Mouse (Mus musculus) MEL (cell line): ENCODE results near the gene Synpr. TPM values are rescaled to one million over a fixed set of nuclear protein-coding genes. Genes with fewer than 3 reads are reported as not detected.

Experiments
- DNase-seq: peaks from one replicate; pipeline ENCODE4 v3.0.0; 2011; ENCODE audit warnings: low read depth, low spot score
- H3K27ac ChIP-seq: 2 replicates; pipeline ENCODE4 v1.5.1; 2012; ENCODE audit warnings: low read depth, mild to moderate bottlenecking, control low read depth, low read length, moderate library complexity; ENCODE audit not compliant: control insufficient read depth
- H3K27me3 ChIP-seq, 2 experiments: fragments of 150-350 bp in 1 of 2; sonication (generic) in 1 of 2; 2 replicates each; pipeline ENCODE4 v1.6.1; 2012; ENCODE audit warnings: low read length in 2 of 2, mild to moderate bottlenecking in 2 of 2, improper control_type of control experiment in 1 of 2, moderate library complexity in 1 of 2; ENCODE audit not compliant: insufficient read depth in 2 of 2, control insufficient read depth in 1 of 2
- H3K36me3 ChIP-seq, 2 experiments: 2 replicates each; pipeline ENCODE4 v1.6.1; 2012 to 2014; ENCODE audit warnings: low read length in 2 of 2, improper control_type of control experiment in 1 of 2, inconsistent platforms in 1 of 2, mild to moderate bottlenecking in 1 of 2; ENCODE audit not compliant: insufficient read depth in 2 of 2, control insufficient read depth in 1 of 2
- H3K4me1 ChIP-seq, 2 experiments: fragments of 150-350 bp in 1 of 2; sonication (generic) in 1 of 2; 2 replicates each; pipeline ENCODE4 v1.6.1; 2012; ENCODE audit warnings: low read length in 2 of 2, improper control_type of control experiment in 1 of 2, mild to moderate bottlenecking in 1 of 2; ENCODE audit not compliant: insufficient read depth in 2 of 2, control insufficient read depth in 1 of 2
- H3K4me3 ChIP-seq, 2 experiments: fragments of 150-350 bp in 1 of 2; sonication (generic) in 1 of 2; 2 replicates each; pipeline ENCODE4 v1.5.1; 2012; ENCODE audit warnings: low read depth in 2 of 2, low read length in 2 of 2, mild to moderate bottlenecking in 2 of 2, moderate library complexity in 2 of 2, control low read depth in 1 of 2, improper control_type of control experiment in 1 of 2; ENCODE audit not compliant: control insufficient read depth in 1 of 2, insufficient read depth in 1 of 2
- H3K79me2 ChIP-seq: 2 replicates; pipeline ENCODE4 v1.6.1; 2012; ENCODE audit warnings: mild to moderate bottlenecking, low read length, moderate library complexity; ENCODE audit not compliant: control insufficient read depth, poor library complexity, insufficient read depth
- H3K9ac ChIP-seq: 2 replicates; pipeline ENCODE4 v1.6.1; 2012; ENCODE audit warnings: low read depth, mild to moderate bottlenecking, control low read depth, low read length, moderate library complexity; ENCODE audit not compliant: control insufficient read depth, poor library complexity, severe bottlenecking
- H3K9me3 ChIP-seq: fragments of 150-350 bp; sonication (generic); replicated peaks from 2 replicates; pipeline ENCODE4 v1.6.1; 2012; ENCODE audit warnings: mild to moderate bottlenecking, low read length, improper control_type of control experiment, moderate library complexity; ENCODE audit not compliant: insufficient read depth
- BHLHE40 ChIP-seq: IDR thresholded peaks from 2 replicates; pipeline ENCODE4 v1.6.1; 2012; ENCODE audit warnings: low read depth, mild to moderate bottlenecking, inconsistent platforms, low read length, improper control_type of control experiment, borderline replicate concordance
- CHD1 ChIP-seq: IDR thresholded peaks from 2 replicates; pipeline ENCODE4 v1.6.1; 2012; ENCODE audit warnings: low read depth, mild to moderate bottlenecking, inconsistent platforms, low read length, improper control_type of control experiment
- CHD2 ChIP-seq: IDR thresholded peaks from 2 replicates; pipeline ENCODE4 v1.6.1; 2011; ENCODE audit warnings: low read length, improper control_type of control experiment
- CTCF ChIP-seq, 3 experiments: IDR thresholded peaks in 2 of 3; conservative IDR thresholded peaks in 1 of 3; 2 replicates each; pipeline ENCODE4 v1.5.1; 2011 to 2012; ENCODE audit warnings: low read length in 3 of 3, low read depth in 2 of 3, mild to moderate bottlenecking in 2 of 3, improper control_type of control experiment in 1 of 3, inconsistent platforms in 1 of 3, mixed read lengths in 1 of 3, moderate library complexity in 1 of 3; ENCODE audit not compliant: control insufficient read depth in 1 of 3, insufficient read depth in 1 of 3, poor library complexity in 1 of 3, severe bottlenecking in 1 of 3
- EP300 ChIP-seq, 2 experiments: IDR thresholded peaks; 2 replicates each; pipeline ENCODE4 v1.6.1; 2011; ENCODE audit warnings: improper control_type of control experiment in 2 of 2, low read length in 2 of 2, low read depth in 1 of 2, mild to moderate bottlenecking in 1 of 2
- ETS1 ChIP-seq: IDR thresholded peaks from 2 replicates; pipeline ENCODE4 v1.6.1; 2012; ENCODE audit warnings: low read depth, mild to moderate bottlenecking, inconsistent platforms, low read length, improper control_type of control experiment, moderate library complexity
- GABPA ChIP-seq: IDR thresholded peaks from 2 replicates; pipeline ENCODE4 v1.6.1; 2012; ENCODE audit warnings: low read depth, mild to moderate bottlenecking, inconsistent platforms, low read length, improper control_type of control experiment, moderate library complexity
- GATA1 ChIP-seq: IDR thresholded peaks from 2 replicates; pipeline ENCODE4 v1.6.1; 2011; ENCODE audit warnings: low read depth, low read length, improper control_type of control experiment
- HCFC1 ChIP-seq: IDR thresholded peaks from 2 replicates; pipeline ENCODE4 v1.6.1; 2012; ENCODE audit warnings: low read depth, mild to moderate bottlenecking, inconsistent platforms, low read length, improper control_type of control experiment, moderate library complexity
- KAT2A ChIP-seq: conservative IDR thresholded peaks from 2 replicates; pipeline ENCODE4 v1.6.1; 2012; ENCODE audit warnings: low read depth, low read length, improper control_type of control experiment, inconsistent platforms
- MAX ChIP-seq: IDR thresholded peaks from 2 replicates; pipeline ENCODE4 v1.6.1; 2011; ENCODE audit warnings: low read length, improper control_type of control experiment
- MAZ ChIP-seq: IDR thresholded peaks from 2 replicates; pipeline ENCODE4 v1.6.1; 2012; ENCODE audit warnings: low read depth, mild to moderate bottlenecking, inconsistent platforms, low read length, improper control_type of control experiment
- MXI1 ChIP-seq: IDR thresholded peaks from 2 replicates; pipeline ENCODE4 v1.6.1; 2011; ENCODE audit warnings: mild to moderate bottlenecking, low read depth, low read length, improper control_type of control experiment
- MYB ChIP-seq: IDR thresholded peaks from 2 replicates; pipeline ENCODE4 v1.6.1; 2011; ENCODE audit warnings: mild to moderate bottlenecking, low read depth, low read length, improper control_type of control experiment
- NRF1 ChIP-seq: IDR thresholded peaks from 2 replicates; pipeline ENCODE4 v1.6.1; 2014; ENCODE audit warnings: low read depth, mild to moderate bottlenecking, inconsistent platforms, low read length, improper control_type of control experiment, moderate library complexity; ENCODE audit not compliant: poor library complexity, insufficient read depth, severe bottlenecking
- POLR2AphosphoS5 ChIP-seq: IDR thresholded peaks from 2 replicates; pipeline ENCODE4 v1.6.1; 2012; ENCODE audit warnings: low read depth, borderline replicate concordance, mild to moderate bottlenecking, inconsistent platforms, low read length, moderate library complexity, mixed read lengths
- RAD21 ChIP-seq: IDR thresholded peaks from 2 replicates; pipeline ENCODE4 v1.6.1; 2011; ENCODE audit warnings: mild to moderate bottlenecking, low read depth, low read length, improper control_type of control experiment
- RCOR1 ChIP-seq: IDR thresholded peaks from 2 replicates; pipeline ENCODE4 v1.6.1; 2012; ENCODE audit warnings: low read depth, mild to moderate bottlenecking, inconsistent platforms, low read length, improper control_type of control experiment
- SIN3A ChIP-seq: IDR thresholded peaks from 2 replicates; pipeline ENCODE4 v1.6.1; 2012; ENCODE audit warnings: low read length, improper control_type of control experiment, inconsistent platforms
- SMC3 ChIP-seq: IDR thresholded peaks from 2 replicates; pipeline ENCODE4 v1.6.1; 2011; ENCODE audit warnings: low read depth, low read length, improper control_type of control experiment
- TAL1 ChIP-seq: IDR thresholded peaks from 2 replicates; pipeline ENCODE4 v1.6.1; 2012; ENCODE audit warnings: mild to moderate bottlenecking, inconsistent platforms, low read length, moderate library complexity, mixed read lengths
- TBP ChIP-seq: IDR thresholded peaks from 2 replicates; pipeline ENCODE4 v1.8.0; 2011; ENCODE audit warnings: low read depth, low read length, improper control_type of control experiment
- UBTF ChIP-seq: IDR thresholded peaks from 2 replicates; pipeline ENCODE4 v1.6.1; 2012; ENCODE audit warnings: low read depth, mild to moderate bottlenecking, inconsistent platforms, low read length, improper control_type of control experiment, moderate library complexity, borderline replicate concordance; ENCODE audit not compliant: insufficient read depth
- USF1 ChIP-seq: IDR thresholded peaks from 2 replicates; pipeline ENCODE4 v1.6.1; 2014; ENCODE audit warnings: low read depth, mild to moderate bottlenecking, inconsistent platforms, low read length, improper control_type of control experiment, moderate library complexity
- ZC3H11A ChIP-seq: IDR thresholded peaks from 2 replicates; pipeline ENCODE4 v1.6.1; 2012; ENCODE audit warnings: low read depth, mild to moderate bottlenecking, inconsistent platforms, low read length, improper control_type of control experiment
- ZNF384 ChIP-seq: IDR thresholded peaks from 2 replicates; pipeline ENCODE4 v1.6.1; 2012; ENCODE audit warnings: low read depth, mild to moderate bottlenecking, inconsistent platforms, low read length, improper control_type of control experiment
- polyA plus RNA-seq, 2 experiments: library from polyadenylated mRNA; stranded (reverse) in 1 of 2; unstranded in 1 of 2; fragments of >175 nt in 1 of 2; fragments of >200 nt in 1 of 2; gene quantifications; 2 replicates each; pipeline versions ENCODE4 v1.2.1 to v1.2.4; 2012; ENCODE audit warnings: low replicate concordance in 2 of 2, low read depth in 1 of 2; ENCODE audit not compliant: insufficient read length in 2 of 2, insufficient read depth in 1 of 2, missing spikeins in 1 of 2
- total RNA-seq: library from RNA; depleted of rRNA; stranded (reverse); fragments of 300-350 nt; gene quantifications from 2 replicates; pipeline ENCODE4 v1.2.3, GENCODE M21; 2012

Gene Synpr
- total and polyA plus RNA-seq, 3 experiments: not detected

- no peaks in the 10 kb centered on the region for H3K27me3 ChIP-seq
- TF ChIP-seq CTCF (IDR thresholded peaks at IDR 0.05 in 2 of 3, conservative IDR thresholded peaks at IDR 0.05 in 1 of 3; ENCODE audit: control insufficient read depth in 1 of 3, insufficient read depth in 1 of 3, low read depth in 2 of 3, low read length in 3 of 3, poor library complexity in 1 of 3, severe bottlenecking in 1 of 3) (peak; percentile 48 to 73 (median 66)), RAD21 (peak; percentile 48), EP300 (IDR thresholded peaks at IDR 0.05; ENCODE audit: low read depth in 1 of 2, low read length in 2 of 2) (no peak), USF1 (no peak), RCOR1 (no peak), SMC3 (peak; percentile 76), ZC3H11A (peak; percentile 33; the same call in 1 of the 2 replicates), CHD1 (no peak)
- TF ChIP-seq, all 39 proteins: peak for 4
- no peaks in the 10 kb centered on the region for H3K79me2 ChIP-seq
- no peak overlapping the region for H3K4me3 ChIP-seq
- no peak overlapping the region for H3K9ac ChIP-seq
- no peak overlapping the region for H3K27ac ChIP-seq
- H3K36me3 ChIP-seq: no peaks in the 10 kb centered on the region
- peak; percentile 65 for DNase-seq
- H3K9me3 ChIP-seq: no peaks in the 10 kb centered on the region
- no peaks in the 10 kb centered on the region for H3K4me1 ChIP-seq
Measured at GRCm38 (mm10) chr14:13354154-13354553, 69.6 kb downstream of the Synpr start.

GRCm38 (mm10) chr14:13355569-13356362 is 71.2 kb downstream of the Synpr start:
- TF ChIP-seq TBP (no peak), MAX (peak; percentile 52; the same call in 1 of the 2 replicates), MXI1 (peak; percentile 47; the same call in 1 of the 2 replicates), TAL1 (no peak), CHD2 (no peak), RCOR1 (no peak), GABPA (no peak), HCFC1 (no peak), CTCF (IDR thresholded peaks at IDR 0.05 in 2 of 3, conservative IDR thresholded peaks at IDR 0.05 in 1 of 3; ENCODE audit: control insufficient read depth in 1 of 3, insufficient read depth in 1 of 3, low read depth in 2 of 3, low read length in 3 of 3, poor library complexity in 1 of 3, severe bottlenecking in 1 of 3) (peak; percentile 59 to 83 (median 70)), ZC3H11A (peak; percentile 73), KAT2A (no peak), MAZ (no peak), UBTF (no peak), USF1 (peak; percentile 49; the same call in 1 of the 2 replicates), GATA1 (0 out of 2 replicates have a peak, but pooled peaks have one; percentile 37), NRF1 (no peak), MYB (no peak), ZNF384 (no peak), POLR2AphosphoS5 (no peak), BHLHE40 (peak; percentile 91), SMC3 (peak; percentile 76), SIN3A (no peak), ETS1 (no peak), EP300 (IDR thresholded peaks at IDR 0.05; ENCODE audit: low read depth in 1 of 2, low read length in 2 of 2) (no peak), RAD21 (peak; percentile 76)
- TF ChIP-seq, all 39 proteins: peak for 9
- H3K27me3 ChIP-seq: no peaks in the 10 kb centered on the region
- H3K4me3 ChIP-seq: no peak overlapping the region
- H3K9me3 ChIP-seq: no peaks in the 10 kb centered on the region
- no peak overlapping the region for H3K9ac ChIP-seq
- no peaks in the 10 kb centered on the region for H3K79me2 ChIP-seq
- peak; percentile 73 for DNase-seq
- H3K27ac ChIP-seq: no peak overlapping the region
- no peaks in the 10 kb centered on the region for H3K4me1 ChIP-seq
- H3K36me3 ChIP-seq: no peaks in the 10 kb centered on the region
